Mouse (Mus musculus) testis, adult 2 months (tissue): ENCODE measurements around the gene Nat9.

Experiments
- CTCF ChIP-seq: fragments of 200-500 bp; IDR thresholded peaks from 2 replicates; pipeline ENCODE4 v1.5.1; 2012; ENCODE audit warnings: low read depth, mild to moderate bottlenecking, inconsistent platforms, low read length, moderate library complexity; ENCODE audit not compliant: control insufficient read depth, insufficient read depth, insufficient replicate concordance
- POLR2A ChIP-seq: fragments of 200-500 bp; IDR thresholded peaks from 2 replicates; pipeline ENCODE4 v1.6.1; 2012; ENCODE audit warnings: low read depth, mild to moderate bottlenecking, inconsistent platforms, low read length, moderate library complexity; ENCODE audit not compliant: control insufficient read depth

GRCm38 (mm10) chr11:115226811-115227491 lies 39.3 kb upstream of the Nat9 start:
- TF ChIP-seq CTCF, result no peak
- TF ChIP-seq POLR2A, result no peak
